Mouse (Mus musculus) neural tube, embryonic 11.5 days (tissue): ENCODE results near the gene Blnk. TPM values are rescaled to one million over a fixed set of nuclear protein-coding genes. Genes with fewer than 3 reads are reported as not detected.

Experiments
- ATAC-seq: fragments of 200-750 bp; cut with Nextera tagmentation; 2 replicates; pipeline ENCODE4 v1.8.0; 2017; ENCODE audit warnings: moderate number of reproducible peaks, mild to moderate bottlenecking, moderate TSS enrichment, moderate library complexity; ENCODE audit not compliant: insufficient read depth, low FRiP score, low TSS enrichment
- DNase-seq: peaks from one replicate; pipeline ENCODE4 v3.0.0-alpha.2; 2015; ENCODE audit warnings: low spot score
- H3K27ac ChIP-seq: fragments of 300-500 bp; sonication (generic); 2 replicates; pipeline ENCODE4 v1.5.1; 2014; ENCODE audit warnings: low read depth, mild to moderate bottlenecking, low read length
- H3K27me3 ChIP-seq: fragments of 300-500 bp; sonication (generic); 2 replicates; pipeline ENCODE4 v1.6.1; 2014; ENCODE audit warnings: mild to moderate bottlenecking, low read length, mixed read lengths; ENCODE audit not compliant: control insufficient read depth, insufficient read depth
- H3K36me3 ChIP-seq: fragments of 300-500 bp; sonication (generic); 2 replicates; pipeline ENCODE4 v1.6.1; 2014; ENCODE audit warnings: mild to moderate bottlenecking, low read length, moderate library complexity, mixed read lengths; ENCODE audit not compliant: control insufficient read depth, insufficient read depth
- H3K4me1 ChIP-seq: fragments of 300-500 bp; sonication (generic); 2 replicates; pipeline ENCODE4 v1.6.1; 2014; ENCODE audit warnings: low read length, mixed read lengths; ENCODE audit not compliant: control insufficient read depth, insufficient read depth
- H3K4me2 ChIP-seq: fragments of 300-500 bp; sonication (generic); 2 replicates; pipeline ENCODE4 v1.6.1; 2014; ENCODE audit warnings: low read depth, mild to moderate bottlenecking, moderate library complexity
- H3K4me3 ChIP-seq: fragments of 300-500 bp; sonication (generic); 2 replicates; pipeline ENCODE4 v1.5.1; 2014; ENCODE audit warnings: low read depth, low read length
- H3K9ac ChIP-seq: fragments of 300-500 bp; sonication (generic); 2 replicates; pipeline ENCODE4 v1.6.1; 2014; ENCODE audit warnings: mild to moderate bottlenecking, low read length
- H3K9me3 ChIP-seq: fragments of 300-500 bp; sonication (generic); 2 replicates; pipeline ENCODE4 v1.6.1; 2016; ENCODE audit warnings: low read length; ENCODE audit not compliant: control insufficient read depth
- WGBS: fragments of 180-500 bp; shearing (Covaris S2); extraction: QIAGEN DNeasy Blood & Tissue Kit; methylation state at CpG from one replicate; pipeline ENCODE4 v1.1.7; 2014; 5-methylcytosine and 5-hydroxymethylcytosine counted together
- microRNA-seq: library from miRNA; unstranded; fragments of <30 nt; microRNA quantifications from one replicate; pipeline ENCODE4, GENCODE M21; 2016
- polyA plus RNA-seq: library from polyadenylated mRNA; unstranded; fragments of >200 nt; fragmentation: Nextera tagmentation; extraction: Ambion mirVana; gene quantifications from 2 replicates; pipeline ENCODE4 v1.2.1, GENCODE M21; 2014

Gene Blnk
- polyA plus RNA-seq, 1 experiment from 2014 or later, result 0.45 TPM

- Histone ChIP-seq H3K36me3 (no peaks in the 10 kb centered on the region), H3K27me3 (no peaks in the 10 kb centered on the region), H3K27ac (peak within 1 kb of the TSS; percentile 87), H3K4me2 (peak within 1 kb of the TSS; percentile 69), H3K4me3 (peak within 1 kb of the TSS; percentile 76), H3K9me3 (no peaks in the 10 kb centered on the region), H3K4me1 (no peaks in the 10 kb centered on the region), H3K9ac (peak within 1 kb of the TSS; percentile 91)
- peak; percentile 96 for ATAC-seq
- DNase-seq, result peak; percentile 95
- WGBS, result under 1% methylated on average over 88 of the region's 89 CpGs
Measured at GRCm38 (mm10) chr19:40894519-40895392, 99.6 kb downstream of the Blnk start, which contains the start of gene Zfp518a. TSS of gene Zfp518a (plus strand) at chr19:40894705.

- 51% methylated on average over 17 of the region's 21 CpGs for WGBS
- peak; percentile 57; the same call in 1 of the 2 replicates for ATAC-seq
- DNase-seq, result no peak
Measured at GRCm38 (mm10) chr19:40894071-40894506, 100.2 kb downstream of the Blnk start.

GRCm38 (mm10) chr19:40888887-40889286 lies 105.4 kb downstream of the Blnk start:
- no peak overlapping the region for H3K4me2 ChIP-seq
- no peaks in the 10 kb centered on the region for H3K36me3 ChIP-seq
- 88% methylated on average over 1 of the region's 1 CpGs for WGBS
- no peak for ATAC-seq
- no peaks in the 10 kb centered on the region for H3K9me3 ChIP-seq
- H3K4me1 ChIP-seq, result no peaks in the 10 kb centered on the region
- no peak overlapping the region for H3K9ac ChIP-seq
- no peak overlapping the region for H3K27ac ChIP-seq
- H3K4me3 ChIP-seq, result no peak overlapping the region
- no peak for DNase-seq
- H3K27me3 ChIP-seq, result peaks cover 2% of the 10 kb centered on the region; the same call in 1 of the 2 replicates

More at GRCm38 (mm10) chr19:40894071-40894506, 100.2 kb downstream of the Blnk start:
- Histone ChIP-seq H3K27ac (peak overlapping the region; percentile 87), H3K4me1 (no peaks in the 10 kb centered on the region), H3K4me3 (peak overlapping the region; percentile 76), H3K4me2 (peak overlapping the region; percentile 69), H3K36me3 (no peaks in the 10 kb centered on the region), H3K9ac (peak overlapping the region; percentile 91), H3K27me3 (no peaks in the 10 kb centered on the region), H3K9me3 (no peaks in the 10 kb centered on the region)

- Histone ChIP-seq H3K27ac (no peak overlapping the region), H3K4me1 (no peaks in the 10 kb centered on the region), H3K4me2 (no peak overlapping the region), H3K36me3 (no peaks in the 10 kb centered on the region), H3K9me3 (no peaks in the 10 kb centered on the region), H3K27me3 (peaks cover 5% of the 10 kb centered on the region), H3K9ac (no peak overlapping the region), H3K4me3 (no peak overlapping the region)
- no peak for DNase-seq
- WGBS, result 87% methylated on average over 4 of the region's 4 CpGs
- ATAC-seq, result no peak
Measured at GRCm38 (mm10) chr19:40881700-40882099, 112.6 kb downstream of the Blnk start.

Small RNA genes lying within 50 kb of the gene (microRNA-seq; reads per million reads assigned to microRNA genes)
- gene Mir8092, result not detected

Other genes starting within 250 kb of the Blnk start
- 0.31 TPM in 1 of 2 replicates, not detected in the other for gene Cc2d2b, start 245.8 kb downstream of the Blnk start, polyA plus RNA-seq
- 37.6 and 38.3 TPM in 2 replicates for gene Ccnj, start 163.3 kb downstream of the Blnk start, polyA plus RNA-seq
- gene Zfp518a, start 99.8 kb downstream of the Blnk start, polyA plus RNA-seq, result 18.6 and 19.0 TPM in 2 replicates
- gene Dntt, start 34.7 kb upstream of the Blnk start, polyA plus RNA-seq, result 0.17 TPM in 1 of 2 replicates, not detected in the other
- not detected in 2 replicates for gene Opalin, start 82.6 kb upstream of the Blnk start, polyA plus RNA-seq
- 0.99 and 1.2 TPM in 2 replicates for gene Tll2, start 212.3 kb upstream of the Blnk start, polyA plus RNA-seq